In the genomic region with DNA sequence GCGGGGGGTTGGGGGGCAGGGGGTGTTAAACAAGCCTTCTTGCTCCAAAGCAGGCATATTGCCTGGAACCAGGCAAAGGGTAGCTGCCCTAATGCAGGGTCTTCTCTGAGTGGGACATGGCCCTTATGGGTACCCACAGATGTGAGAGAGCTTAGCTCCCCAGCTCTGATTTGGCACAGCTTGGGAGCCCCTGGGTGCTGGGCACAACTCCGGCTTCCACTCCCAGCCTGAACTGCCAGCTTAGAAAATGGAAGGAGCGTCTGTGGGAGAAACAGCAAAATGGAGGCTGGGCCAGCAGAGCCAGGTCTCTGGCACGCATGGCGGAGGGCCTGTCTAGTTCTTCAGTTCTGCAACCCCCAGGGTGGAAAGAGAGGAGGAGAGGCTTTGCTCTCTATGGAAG, we compare ENCODE assay signal across 13 mouse cellular contexts. TPM values are rescaled to one million over a fixed set of nuclear protein-coding genes. Genes with fewer than 3 reads are reported as not detected.
DNase-seq lines count a peak whose midpoint lies in the region; ATAC-seq and TF ChIP-seq lines count a peak whose summit lies in the region.
"Had no signal": no experiment of that assay in that cellular context is flagged by ENCODE, and none has a peak within 500 bp of the region (broad histone marks: within the 10 kb centered on the region; RNA-seq: fewer than 3 reads in every experiment).

No protein-coding gene starts in this region.

- WGBS in cerebellum, adult 2 months, result 19% methylated on average over 5 of the region's 5 CpGs
- WGBS in midbrain, embryonic 12.5 days, result 92% methylated on average over 5 of the region's 5 CpGs
- WGBS in midbrain, embryonic 10.5 days, result 77% methylated on average over 5 of the region's 5 CpGs
- WGBS in forebrain, postnatal 0 days, result 61% methylated on average over 5 of the region's 5 CpGs
- 79% methylated on average over 5 of the region's 5 CpGs for WGBS in neural tube, embryonic 12.5 days

- H3K27ac ChIP-seq in cerebellum, adult 2 months (ENCODE audit: insufficient read depth, low read length), result 0 out of 2 replicates have a peak overlapping the region, but pooled peaks have one; percentile 30
- H3K27ac ChIP-seq in midbrain, embryonic 12.5 days (replicated peaks), result no peak overlapping the region
- no peak overlapping the region for H3K27ac ChIP-seq in midbrain, embryonic 10.5 days (replicated peaks)
- peak overlapping the region; percentile 85 for H3K27ac ChIP-seq in forebrain, postnatal 0 days (ENCODE audit: low read depth, low read length)
- no peak overlapping the region for H3K27ac ChIP-seq in neural tube, embryonic 12.5 days
- H3K27ac ChIP-seq: kidney, postnatal 0 days; limb, embryonic 15.5 days had no signal

- H3K4me2 ChIP-seq in midbrain, embryonic 12.5 days (replicated peaks), result peak overlapping the region; percentile 74
- peak overlapping the region; percentile 51 for H3K4me2 ChIP-seq in forebrain, postnatal 0 days (ENCODE audit: low read depth)
- H3K4me2 ChIP-seq in neural tube, embryonic 12.5 days (replicated peaks), result peak overlapping the region; percentile 73
- H3K4me2 ChIP-seq: limb, embryonic 15.5 days; lung, embryonic 14.5 days had no signal

- TF ChIP-seq CTCF in cerebellum, adult 2 months (IDR thresholded peaks at IDR 0.05; ENCODE audit: borderline replicate concordance, insufficient read depth, low read depth, low read length), result no peak
- no peak for TF ChIP-seq CTCF in forebrain, postnatal 0 days (IDR thresholded peaks at IDR 0.05; ENCODE audit: low read depth)

- no peak for ATAC-seq in midbrain, embryonic 12.5 days (ENCODE audit: low FRiP score, low read depth)
- peak; percentile 15 for ATAC-seq in forebrain, postnatal 0 days
- ATAC-seq in neural tube, embryonic 12.5 days (ENCODE audit: low FRiP score, low read depth), result no peak

- TF ChIP-seq POLR2A in cerebellum, adult 2 months (IDR thresholded peaks at IDR 0.05; ENCODE audit: borderline replicate concordance, insufficient read depth, low read length), result no peak

- H3K27me3 ChIP-seq in cerebellum, adult 2 months (ENCODE audit: control insufficient read depth, insufficient read depth, low read length), result no peaks in the 10 kb centered on the region
- H3K27me3 ChIP-seq in midbrain, embryonic 12.5 days, result peaks cover 7% of the 10 kb centered on the region
- peaks cover 64% of the 10 kb centered on the region for H3K27me3 ChIP-seq in midbrain, embryonic 10.5 days (ENCODE audit: low read depth, poor library complexity, severe bottlenecking)
- no peaks in the 10 kb centered on the region for H3K27me3 ChIP-seq in forebrain, postnatal 0 days (ENCODE audit: insufficient read depth, low read length)
- H3K27me3 ChIP-seq in neural tube, embryonic 12.5 days (replicated peaks), result 0 out of 2 replicates have a peak, but pooled peaks cover 3% of the 10 kb centered on the region

- H3K4me1 ChIP-seq in cerebellum, adult 2 months (ENCODE audit: control insufficient read depth, insufficient read depth, low read length), result 0 out of 2 replicates have a peak, but pooled peaks cover 4% of the 10 kb centered on the region
- H3K4me1 ChIP-seq in midbrain, embryonic 12.5 days, result 0 out of 2 replicates have a peak, but pooled peaks cover 3% of the 10 kb centered on the region
- peaks cover 11% of the 10 kb centered on the region for H3K4me1 ChIP-seq in midbrain, embryonic 10.5 days
- H3K4me1 ChIP-seq in forebrain, postnatal 0 days (ENCODE audit: insufficient read depth), result no peaks in the 10 kb centered on the region
- no peaks in the 10 kb centered on the region for H3K4me1 ChIP-seq in neural tube, embryonic 12.5 days

- H3K9me3 ChIP-seq in midbrain, embryonic 12.5 days, result no peaks in the 10 kb centered on the region
- H3K9me3 ChIP-seq in midbrain, embryonic 10.5 days (replicated peaks), result no peaks in the 10 kb centered on the region
- no peaks in the 10 kb centered on the region for H3K9me3 ChIP-seq in forebrain, postnatal 0 days (ENCODE audit: low read length)
- H3K9me3 ChIP-seq in neural tube, embryonic 12.5 days, result no peaks in the 10 kb centered on the region
- H3K9me3 ChIP-seq: limb, embryonic 15.5 days had no signal

- H3K36me3 ChIP-seq in midbrain, embryonic 12.5 days, result no peaks in the 10 kb centered on the region
- no peaks in the 10 kb centered on the region for H3K36me3 ChIP-seq in midbrain, embryonic 10.5 days
- H3K36me3 ChIP-seq in forebrain, postnatal 0 days (ENCODE audit: insufficient read depth), result no peaks in the 10 kb centered on the region
- no peaks in the 10 kb centered on the region for H3K36me3 ChIP-seq in neural tube, embryonic 12.5 days
- H3K36me3 ChIP-seq: limb, embryonic 15.5 days had no signal

- DNase-seq in cerebellum, adult 2 months, result peak; percentile 21 to 39
- no peak for DNase-seq in cerebellum, adult 9-10 months
- DNase-seq in midbrain, embryonic 10.5 days (ENCODE audit: low spot score), result no peak
- no peak for DNase-seq in forebrain, postnatal 0 days
- no peak for DNase-seq in spleen, postnatal 10 days (ENCODE audit: low spot score in 2 of 2)
- no peak for DNase-seq in thymus, postnatal 4 days
- DNase-seq: adrenal gland, adult 2 months; gastrocnemius, postnatal 14 days; lung, embryonic 14.5 days had no signal

- H3K9ac ChIP-seq in midbrain, embryonic 12.5 days (replicated peaks), result 0 out of 2 replicates have a peak overlapping the region, but pooled peaks have one; percentile 78
- peak overlapping the region; percentile 83 for H3K9ac ChIP-seq in forebrain, postnatal 0 days
- H3K9ac ChIP-seq in neural tube, embryonic 12.5 days, result peak overlapping the region; percentile 75; the same call in 1 of the 2 replicates
- H3K9ac ChIP-seq: limb, embryonic 15.5 days; lung, embryonic 14.5 days had no signal

- peak overlapping the region; percentile 64 for H3K4me3 ChIP-seq in cerebellum, adult 2 months (replicated peaks; ENCODE audit: insufficient read depth, low read depth, low read length)
- peak overlapping the region; percentile 65 for H3K4me3 ChIP-seq in midbrain, embryonic 12.5 days
- H3K4me3 ChIP-seq in midbrain, embryonic 10.5 days, result no peak overlapping the region
- peak overlapping the region; percentile 57 for H3K4me3 ChIP-seq in forebrain, postnatal 0 days (ENCODE audit: low read depth, low read length)
- H3K4me3 ChIP-seq in neural tube, embryonic 12.5 days, result peak overlapping the region; percentile 57
- H3K4me3 ChIP-seq: limb, embryonic 15.5 days had no signal

RNA-seq across cellular contexts. Expression of a gene that starts 1.8 kb away (rescaled TPM):
- 48.5 and 50.1 TPM in 2 replicates for polyA plus RNA-seq in cerebellum, adult 2 months (2012; rRNA removed)
- polyA plus RNA-seq in midbrain, embryonic 12.5 days (2016; fragmentation: Nextera tagmentation; extraction: Ambion mirVana), result 20.0 and 20.8 TPM in 2 replicates
- polyA plus RNA-seq in midbrain, embryonic 10.5 days (2016; fragmentation: Nextera tagmentation; extraction: Ambion mirVana), result 13.8 and 14.9 TPM in 2 replicates
- total RNA-seq in forebrain, postnatal 0 days (2014; rRNA removed), result 39.0 and 42.1 TPM in 2 replicates
- polyA plus RNA-seq in forebrain, postnatal 0 days (2015; fragmentation: Nextera tagmentation; extraction: Ambion mirVana), result 2.3 and 2.6 TPM in 2 replicates
- 11.6 and 13.7 TPM in 2 replicates for polyA plus RNA-seq in neural tube, embryonic 12.5 days (2016; fragmentation: Nextera tagmentation; extraction: Ambion mirVana)

RNA-seq across cellular contexts. Expression of a gene that starts 39.6 kb away (rescaled TPM):
- polyA plus RNA-seq in cerebellum, adult 2 months (2012; rRNA removed), result 10.6 and 13.2 TPM in 2 replicates
- 12.8 and 14.5 TPM in 2 replicates for polyA plus RNA-seq in midbrain, embryonic 12.5 days (2016; fragmentation: Nextera tagmentation; extraction: Ambion mirVana)
- 10.8 and 14.8 TPM in 2 replicates for polyA plus RNA-seq in midbrain, embryonic 10.5 days (2016; fragmentation: Nextera tagmentation; extraction: Ambion mirVana)
- 14.2 and 23.0 TPM in 2 replicates for total RNA-seq in forebrain, postnatal 0 days (2014; rRNA removed)
- 10.5 and 21.8 TPM in 2 replicates for polyA plus RNA-seq in forebrain, postnatal 0 days (2015; fragmentation: Nextera tagmentation; extraction: Ambion mirVana)
- 8.7 and 10.7 TPM in 2 replicates for polyA plus RNA-seq in neural tube, embryonic 12.5 days (2016; fragmentation: Nextera tagmentation; extraction: Ambion mirVana)

Comparison
In these comparisons a context has a peak if more than half of its experiments do, and no peak if none do; other contexts are left out.
1. DNase-seq: peak in cerebellum, adult 2 months (2 of 2); none in cerebellum, adult 9-10 months (single experiment), midbrain, embryonic 10.5 days (single experiment), forebrain, postnatal 0 days (single experiment), spleen, postnatal 10 days (0 of 2) and thymus, postnatal 4 days (single experiment).
2. H3K27ac ChIP-seq: peak in cerebellum, adult 2 months (single experiment) and forebrain, postnatal 0 days (single experiment); none in midbrain, embryonic 12.5 days (single experiment), midbrain, embryonic 10.5 days (single experiment) and neural tube, embryonic 12.5 days (single experiment).
3. Peak in every context shown above with its lines, with median percentiles within 50 percentile points of each other: H3K4me2 ChIP-seq and H3K9ac ChIP-seq.